Mouse (Mus musculus): ENCODE data around the gene Ddost. TPM values are rescaled to one million over a fixed set of nuclear protein-coding genes. Genes with fewer than 3 reads are reported as not detected.
A peak's percentile ranks its signal among the peaks of the same experiment; 100 is the strongest.

Ddost gene
- polyA plus RNA-seq, 1 experiment from 2014 or later, result 178 TPM

GRCm38 (mm10) chr4:138327891-138328470 is 23.5 kb downstream of the Ddost start:
- Histone ChIP-seq H3K9me3 (ENCODE audit: control insufficient read depth) (no peaks in the 10 kb centered on the region), H3K27me3 (replicated peaks; ENCODE audit: control insufficient read depth, insufficient read depth, low read length) (no peaks in the 10 kb centered on the region), H3K4me2 (replicated peaks; ENCODE audit: low read depth) (peak overlapping the region; percentile 38; the same call in 1 of the 2 replicates), H3K36me3 (ENCODE audit: control insufficient read depth, insufficient read depth) (no peaks in the 10 kb centered on the region), H3K4me3 (ENCODE audit: low read depth, low read length) (no peak overlapping the region), H3K4me1 (replicated peaks; ENCODE audit: control insufficient read depth, insufficient read depth, low read length) (peaks cover 5% of the 10 kb centered on the region; the same call in 1 of the 2 replicates), H3K9ac (ENCODE audit: low read depth, low read length) (no peak overlapping the region), H3K27ac (ENCODE audit: low read depth, low read length) (0 out of 2 replicates have a peak overlapping the region, but pooled peaks have one; percentile 46)
- TF ChIP-seq CTCF (IDR thresholded peaks at IDR 0.05; ENCODE audit: low read depth), result no peak
- WGBS, result 69% methylated on average over 7 of the region's 7 CpGs
- no peak for ATAC-seq

DNA sequence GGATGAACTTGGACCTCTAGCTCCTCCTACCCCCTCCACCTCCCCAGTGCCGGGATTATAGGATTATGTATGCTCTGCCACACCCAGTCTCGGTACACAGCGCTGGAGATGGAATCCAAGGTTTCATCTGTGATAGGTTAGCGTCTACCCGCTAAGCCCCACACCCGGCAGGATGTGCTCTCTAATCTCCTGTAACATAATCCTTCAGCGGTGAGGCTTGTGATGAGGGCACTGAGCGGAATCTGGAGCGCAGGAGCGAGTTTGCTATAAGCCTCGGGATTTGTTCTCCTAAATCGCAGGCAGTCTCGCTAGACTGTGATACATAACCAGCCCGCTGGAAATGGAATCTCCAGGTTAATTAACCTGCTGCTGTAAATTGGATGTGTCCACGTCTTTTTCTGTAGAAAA is 25.7 kb downstream of the Ddost start:
- Histone ChIP-seq H3K4me1 (replicated peaks; ENCODE audit: control insufficient read depth, insufficient read depth, low read length) (peaks cover 11% of the 10 kb centered on the region; the same call in 1 of the 2 replicates), H3K36me3 (ENCODE audit: control insufficient read depth, insufficient read depth) (no peaks in the 10 kb centered on the region), H3K27ac (ENCODE audit: low read depth, low read length) (no peak overlapping the region), H3K4me2 (replicated peaks; ENCODE audit: low read depth) (no peak overlapping the region), H3K9me3 (ENCODE audit: control insufficient read depth) (no peaks in the 10 kb centered on the region), H3K27me3 (replicated peaks; ENCODE audit: control insufficient read depth, insufficient read depth, low read length) (no peaks in the 10 kb centered on the region), H3K9ac (ENCODE audit: low read depth, low read length) (no peak overlapping the region), H3K4me3 (ENCODE audit: low read depth, low read length) (no peak overlapping the region)
- WGBS, result 26% methylated on average over 15 of the region's 15 CpGs
- TF ChIP-seq CTCF (IDR thresholded peaks at IDR 0.05; ENCODE audit: low read depth), result no peak
- ATAC-seq, result no peak

- no peak overlapping the region for H3K9ac ChIP-seq (ENCODE audit: low read depth, low read length)
- H3K4me2 ChIP-seq (replicated peaks; ENCODE audit: low read depth), result no peak overlapping the region
Observed at GRCm38 (mm10) chr4:138331647-138332046, 27.1 kb downstream of the Ddost start.

DNA sequence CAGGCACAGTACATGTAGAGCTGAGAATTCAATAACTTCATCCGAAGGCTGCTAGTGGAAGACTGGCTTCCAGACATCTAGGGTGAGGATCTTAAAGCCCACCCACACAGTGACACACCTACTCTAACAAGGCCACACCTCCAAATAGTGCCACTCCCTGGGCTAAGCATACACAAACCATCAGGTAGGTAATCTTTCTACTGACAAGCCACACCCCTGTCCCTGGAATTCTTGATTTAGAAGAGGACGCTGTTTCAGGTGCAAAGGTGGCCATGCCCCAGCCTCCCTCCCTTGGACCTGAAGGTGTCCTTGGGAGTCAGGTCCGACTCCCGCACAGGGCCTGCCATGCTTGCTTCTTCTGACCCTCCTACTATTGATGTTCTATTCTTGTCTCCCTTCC is 28.6 kb downstream of the Ddost start:
- no peaks in the 10 kb centered on the region for H3K27me3 ChIP-seq (replicated peaks; ENCODE audit: control insufficient read depth, insufficient read depth, low read length)
- 42% methylated on average over 4 of the region's 4 CpGs for WGBS
- H3K4me1 ChIP-seq (replicated peaks; ENCODE audit: control insufficient read depth, insufficient read depth, low read length), result 0 out of 2 replicates have a peak, but pooled peaks cover 7% of the 10 kb centered on the region
- no peak overlapping the region for H3K4me2 ChIP-seq (replicated peaks; ENCODE audit: low read depth)
- ATAC-seq, result peak; percentile 50
- no peaks in the 10 kb centered on the region for H3K36me3 ChIP-seq (ENCODE audit: control insufficient read depth, insufficient read depth)
- H3K4me3 ChIP-seq (ENCODE audit: low read depth, low read length), result no peak overlapping the region
- no peak for TF ChIP-seq CTCF (IDR thresholded peaks at IDR 0.05; ENCODE audit: low read depth)
- no peaks in the 10 kb centered on the region for H3K9me3 ChIP-seq (ENCODE audit: control insufficient read depth)
- H3K9ac ChIP-seq (ENCODE audit: low read depth, low read length), result no peak overlapping the region
- H3K27ac ChIP-seq (ENCODE audit: low read depth, low read length), result no peak overlapping the region

More at GRCm38 (mm10) chr4:138331647-138332046, 27.1 kb downstream of the Ddost start:
- 83% methylated on average over 9 of the region's 9 CpGs for WGBS
- Histone ChIP-seq H3K36me3 (ENCODE audit: control insufficient read depth, insufficient read depth) (no peaks in the 10 kb centered on the region), H3K27ac (ENCODE audit: low read depth, low read length) (no peak overlapping the region), H3K4me1 (replicated peaks; ENCODE audit: control insufficient read depth, insufficient read depth, low read length) (0 out of 2 replicates have a peak, but pooled peaks cover 7% of the 10 kb centered on the region), H3K27me3 (replicated peaks; ENCODE audit: control insufficient read depth, insufficient read depth, low read length) (no peaks in the 10 kb centered on the region), H3K9me3 (ENCODE audit: control insufficient read depth) (no peaks in the 10 kb centered on the region), H3K4me3 (ENCODE audit: low read depth, low read length) (no peak overlapping the region)
- ATAC-seq, result no peak
- TF ChIP-seq CTCF (IDR thresholded peaks at IDR 0.05; ENCODE audit: low read depth), result no peak

DNA sequence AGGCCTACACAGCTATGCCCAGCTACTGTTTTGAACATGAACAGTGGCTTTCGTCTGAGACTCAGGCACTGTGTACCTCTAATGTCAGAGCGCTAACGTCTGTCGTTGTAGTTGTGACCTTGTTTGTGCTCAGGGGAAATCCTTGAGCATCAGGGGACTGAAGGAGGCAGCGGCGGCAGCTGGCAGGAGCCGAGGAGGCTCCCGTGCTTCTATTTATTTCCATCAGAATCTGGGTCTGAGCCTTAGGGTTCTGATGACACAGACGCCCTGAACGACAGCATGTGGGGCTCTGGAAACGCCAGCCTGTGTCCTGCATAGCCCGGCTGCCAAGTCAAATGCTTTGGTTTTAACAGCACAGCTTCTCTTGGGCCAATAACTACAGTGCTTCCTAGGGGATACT is 30.5 kb downstream of the Ddost start:
- Histone ChIP-seq H3K27ac (ENCODE audit: low read depth, low read length) (no peak overlapping the region), H3K36me3 (ENCODE audit: control insufficient read depth, insufficient read depth) (no peaks in the 10 kb centered on the region), H3K4me3 (ENCODE audit: low read depth, low read length) (no peak overlapping the region), H3K4me2 (replicated peaks; ENCODE audit: low read depth) (no peak overlapping the region), H3K27me3 (replicated peaks; ENCODE audit: control insufficient read depth, insufficient read depth, low read length) (no peaks in the 10 kb centered on the region), H3K9ac (ENCODE audit: low read depth, low read length) (no peak overlapping the region), H3K4me1 (replicated peaks; ENCODE audit: control insufficient read depth, insufficient read depth, low read length) (0 out of 2 replicates have a peak, but pooled peaks cover 7% of the 10 kb centered on the region), H3K9me3 (ENCODE audit: control insufficient read depth) (no peaks in the 10 kb centered on the region)
- no peak for TF ChIP-seq CTCF (IDR thresholded peaks at IDR 0.05; ENCODE audit: low read depth)
- 84% methylated on average over 12 of the region's 12 CpGs for WGBS
- ATAC-seq, result no peak

GRCm38 (mm10) chr4:138335648-138336047 is 31.1 kb downstream of the Ddost start:
- TF ChIP-seq CTCF (IDR thresholded peaks at IDR 0.05; ENCODE audit: low read depth), result peak; percentile 42
- WGBS, result 88% methylated on average over 6 of the region's 6 CpGs

More at GRCm38 (mm10) chr4:138335648-138336047, 31.1 kb downstream of the Ddost start:
- no peak overlapping the region for H3K27ac ChIP-seq (ENCODE audit: low read depth, low read length)
- H3K27me3 ChIP-seq (replicated peaks; ENCODE audit: control insufficient read depth, insufficient read depth, low read length), result no peaks in the 10 kb centered on the region
- H3K36me3 ChIP-seq (ENCODE audit: control insufficient read depth, insufficient read depth), result no peaks in the 10 kb centered on the region
- no peak overlapping the region for H3K4me3 ChIP-seq (ENCODE audit: low read depth, low read length)
- no peaks in the 10 kb centered on the region for H3K9me3 ChIP-seq (ENCODE audit: control insufficient read depth)
- H3K4me1 ChIP-seq (replicated peaks; ENCODE audit: control insufficient read depth, insufficient read depth, low read length), result 0 out of 2 replicates have a peak, but pooled peaks cover 7% of the 10 kb centered on the region
- no peak overlapping the region for H3K4me2 ChIP-seq (replicated peaks; ENCODE audit: low read depth)
- H3K9ac ChIP-seq (ENCODE audit: low read depth, low read length), result no peak overlapping the region
- ATAC-seq, result no peak
